Mouse (Mus musculus): Measurements from ENCODE around the gene Pptc7. TPM values are rescaled to one million over a fixed set of nuclear protein-coding genes. Genes with fewer than 3 reads are reported as not detected.
A peak's percentile ranks its signal among the peaks of the same experiment; 100 is the strongest.

The Pptc7 gene
- polyA plus RNA-seq, 1 experiment from 2014 or later = 6.5 TPM

GRCm38 (mm10) chr5:122249281-122249680 lies 34.9 kb upstream of the Pptc7 start:
- 92% methylated on average over 4 of the region's 4 CpGs for WGBS
- no peak overlapping the region for H3K4me3 ChIP-seq
- no peak overlapping the region for H3K27ac ChIP-seq
- H3K9me3 ChIP-seq = no peaks in the 10 kb centered on the region
- peaks cover 9% of the 10 kb centered on the region for H3K4me1 ChIP-seq (replicated peaks)
- no peaks in the 10 kb centered on the region for H3K27me3 ChIP-seq (ENCODE audit: insufficient read depth, poor library complexity, severe bottlenecking)
- DNase-seq (ENCODE audit: low spot score) = no peak
- H3K36me3 ChIP-seq = peaks cover 86% of the 10 kb centered on the region

DNA sequence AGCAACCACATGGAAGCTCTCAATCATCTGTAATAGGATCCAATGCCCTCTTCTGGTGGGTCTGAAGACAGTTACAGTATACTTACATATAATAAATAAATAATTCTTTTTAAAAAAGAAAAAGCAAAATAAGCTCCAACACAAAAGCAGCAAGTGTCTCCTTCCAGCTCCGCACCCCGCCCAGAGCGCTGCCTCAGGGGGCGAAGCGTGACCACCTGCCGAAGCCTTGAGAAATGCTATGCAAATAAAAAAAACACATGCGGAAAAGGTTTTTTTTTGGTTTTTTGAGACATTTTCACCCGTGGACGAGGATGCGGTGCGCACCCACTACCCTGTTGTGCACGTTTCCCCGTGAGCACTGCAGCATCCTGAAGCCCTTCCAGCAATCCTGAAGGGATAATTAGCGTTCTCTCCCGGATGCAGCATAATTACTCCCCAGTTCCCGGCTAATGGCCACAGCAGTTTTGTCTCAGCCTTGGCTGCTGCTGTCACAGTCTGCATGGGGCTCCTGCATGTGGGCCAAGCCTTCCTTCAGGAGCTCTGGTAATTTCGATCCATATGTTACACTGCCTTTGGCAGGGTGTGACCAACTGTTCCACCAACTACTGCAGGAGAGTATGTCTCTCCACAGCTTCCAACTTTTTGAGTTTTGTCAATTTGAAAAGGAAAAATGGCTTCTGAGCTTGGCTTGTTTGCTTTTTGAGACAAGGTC lies 32.1 kb upstream of the Pptc7 start:
- H3K36me3 ChIP-seq = peaks cover 94% of the 10 kb centered on the region
- WGBS = 94% methylated on average over 17 of the region's 17 CpGs
- H3K4me3 ChIP-seq = no peak overlapping the region

GRCm38 (mm10) chr5:122258027-122258741 lies 26.0 kb upstream of the Pptc7 start:
- Histone ChIP-seq H3K36me3 (peaks cover 80% of the 10 kb centered on the region), H3K27ac (no peak overlapping the region), H3K27me3 (ENCODE audit: insufficient read depth, poor library complexity, severe bottlenecking) (no peaks in the 10 kb centered on the region), H3K4me3 (no peak overlapping the region), H3K9me3 (no peaks in the 10 kb centered on the region), H3K4me1 (replicated peaks) (peaks cover 25% of the 10 kb centered on the region)
- WGBS = 88% methylated on average over 6 of the region's 6 CpGs
- no peak for DNase-seq (ENCODE audit: low spot score)

More for the DNA sequence above, 32.1 kb upstream of the Pptc7 start:
- H3K9me3 ChIP-seq = no peaks in the 10 kb centered on the region
- H3K27ac ChIP-seq = no peak overlapping the region
- no peaks in the 10 kb centered on the region for H3K4me1 ChIP-seq (replicated peaks)
- DNase-seq (ENCODE audit: low spot score) = no peak
- H3K27me3 ChIP-seq (ENCODE audit: insufficient read depth, poor library complexity, severe bottlenecking) = no peaks in the 10 kb centered on the region

DNA sequence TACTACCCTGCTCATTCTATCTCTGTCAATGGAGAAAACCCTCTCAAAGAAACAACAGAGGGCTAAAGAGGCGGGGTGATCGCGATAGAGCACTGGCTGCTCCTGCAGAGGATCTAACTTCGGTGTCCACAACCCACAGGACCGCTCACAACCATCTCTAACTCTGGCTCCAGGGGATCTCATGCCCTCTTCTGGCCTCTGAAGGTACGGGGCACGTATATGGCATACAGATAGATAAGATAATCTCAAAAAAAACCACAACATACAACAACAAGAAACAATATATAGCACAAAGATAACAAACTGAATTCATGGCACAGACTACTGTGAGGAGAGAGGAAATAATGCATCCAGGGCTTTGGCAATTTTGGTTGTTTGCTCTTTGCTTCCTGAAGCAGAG lies 22.1 kb upstream of the Pptc7 start:
- peaks cover 33% of the 10 kb centered on the region for H3K4me1 ChIP-seq (replicated peaks)
- no peaks in the 10 kb centered on the region for H3K27me3 ChIP-seq (ENCODE audit: insufficient read depth, poor library complexity, severe bottlenecking)
- no peak overlapping the region for H3K27ac ChIP-seq
- peaks cover 43% of the 10 kb centered on the region for H3K36me3 ChIP-seq
- no peak for DNase-seq (ENCODE audit: low spot score)
- H3K9me3 ChIP-seq = no peaks in the 10 kb centered on the region
- 54% methylated on average over 7 of the region's 7 CpGs for WGBS
- no peak overlapping the region for H3K4me3 ChIP-seq

DNA sequence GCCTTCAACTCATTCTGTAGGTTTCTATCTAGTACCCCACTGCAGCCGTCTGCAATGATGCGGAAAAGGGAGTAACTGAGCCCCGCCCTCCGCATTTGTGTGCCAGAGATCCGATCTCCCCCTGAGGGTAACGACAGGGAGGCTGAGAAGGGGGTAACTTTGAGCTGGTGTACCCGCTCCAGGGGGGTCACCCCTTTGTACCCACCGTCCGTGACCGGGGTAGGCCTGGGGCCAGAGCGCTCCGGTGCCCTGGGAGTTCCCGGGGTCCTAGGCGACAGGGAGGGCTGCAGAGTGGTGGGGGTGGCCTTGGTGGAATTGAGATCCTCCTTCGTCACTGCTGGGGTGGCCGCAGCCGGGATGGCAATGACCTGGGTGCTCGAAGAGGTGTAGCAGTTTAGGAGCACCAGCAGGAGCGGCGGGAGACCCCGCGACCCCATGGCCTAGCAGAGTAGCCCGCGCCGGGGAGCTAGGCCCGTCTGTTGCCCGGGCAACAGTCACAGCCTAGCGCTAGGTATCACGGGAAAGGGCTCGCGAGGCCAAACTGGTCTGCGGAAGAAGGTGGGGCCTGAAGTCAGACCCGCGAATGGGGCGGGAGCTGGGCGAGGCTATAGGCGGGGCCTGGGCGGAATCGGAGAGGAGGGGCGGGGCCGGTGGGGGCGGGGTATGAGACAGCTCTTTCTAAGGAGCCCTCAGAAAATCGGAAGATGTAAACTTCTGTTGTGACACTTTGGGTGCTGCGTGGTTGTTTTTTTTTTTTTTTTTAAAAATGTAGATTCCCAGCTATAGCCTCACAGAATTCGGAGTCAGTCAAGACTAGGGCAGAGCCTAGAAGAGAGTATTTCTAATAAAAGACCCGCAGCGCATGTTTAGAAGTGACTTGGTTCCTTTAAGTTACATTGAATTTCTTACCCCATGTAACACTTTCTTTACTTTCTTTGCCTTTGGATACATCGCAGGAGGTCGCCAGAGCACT lies 19.9 kb upstream of the Pptc7 start, which contains the start of gene Tctn1:
Gene Tctn1 (minus strand): TSS at position 528 of the 973 bp plus-strand sequence.
- Histone ChIP-seq H3K27me3 (ENCODE audit: insufficient read depth, poor library complexity, severe bottlenecking) (no peaks in the 10 kb centered on the region), H3K36me3 (peaks cover 22% of the 10 kb centered on the region), H3K9me3 (no peaks in the 10 kb centered on the region), H3K4me1 (replicated peaks) (peaks cover 33% of the 10 kb centered on the region), H3K27ac (peak within 1 kb of the TSS; percentile 96), H3K4me3 (peak within 1 kb of the TSS; percentile 82)
- 2% methylated on average over 49 of the region's 49 CpGs for WGBS
- DNase-seq (ENCODE audit: low spot score) = peak; percentile 96

DNA sequence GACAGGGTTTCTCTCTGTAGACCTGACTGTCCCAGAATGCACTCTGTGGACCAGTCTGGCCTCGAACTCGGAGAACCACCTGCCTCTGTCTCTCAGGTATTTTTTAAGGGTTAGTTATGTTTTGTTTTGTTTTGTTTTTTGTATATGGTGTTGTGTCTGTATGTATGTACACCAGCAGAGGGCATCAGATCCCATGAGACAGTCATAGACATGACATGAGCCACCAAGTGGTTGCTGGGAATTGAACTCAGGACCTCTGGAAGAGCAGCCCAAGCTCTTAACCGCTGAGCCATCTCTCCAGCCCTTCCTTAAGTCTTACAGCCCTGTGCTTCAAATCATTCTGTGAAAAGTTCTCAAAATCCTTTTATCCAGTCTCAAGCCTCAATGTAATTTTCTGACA lies 19.0 kb upstream of the Pptc7 start:
- no peaks in the 10 kb centered on the region for H3K9me3 ChIP-seq
- H3K27ac ChIP-seq = no peak overlapping the region
- DNase-seq (ENCODE audit: low spot score) = no peak
- H3K4me3 ChIP-seq = no peak overlapping the region
- peaks cover 12% of the 10 kb centered on the region for H3K36me3 ChIP-seq
- peaks cover 33% of the 10 kb centered on the region for H3K4me1 ChIP-seq (replicated peaks)
- 72% methylated on average over 3 of the region's 3 CpGs for WGBS
- H3K27me3 ChIP-seq (ENCODE audit: insufficient read depth, poor library complexity, severe bottlenecking) = no peaks in the 10 kb centered on the region

GRCm38 (mm10) chr5:122265942-122266341 lies 18.2 kb upstream of the Pptc7 start:
- no peak for DNase-seq (ENCODE audit: low spot score)
- H3K36me3 ChIP-seq = peaks cover 5% of the 10 kb centered on the region; the same call in 1 of the 2 replicates
- no peaks in the 10 kb centered on the region for H3K27me3 ChIP-seq (ENCODE audit: insufficient read depth, poor library complexity, severe bottlenecking)
- H3K4me3 ChIP-seq = no peak overlapping the region
- no peak overlapping the region for H3K27ac ChIP-seq
- peaks cover 27% of the 10 kb centered on the region for H3K4me1 ChIP-seq (replicated peaks)
- no peaks in the 10 kb centered on the region for H3K9me3 ChIP-seq
- 90% methylated on average over 2 of the region's 2 CpGs for WGBS

DNA sequence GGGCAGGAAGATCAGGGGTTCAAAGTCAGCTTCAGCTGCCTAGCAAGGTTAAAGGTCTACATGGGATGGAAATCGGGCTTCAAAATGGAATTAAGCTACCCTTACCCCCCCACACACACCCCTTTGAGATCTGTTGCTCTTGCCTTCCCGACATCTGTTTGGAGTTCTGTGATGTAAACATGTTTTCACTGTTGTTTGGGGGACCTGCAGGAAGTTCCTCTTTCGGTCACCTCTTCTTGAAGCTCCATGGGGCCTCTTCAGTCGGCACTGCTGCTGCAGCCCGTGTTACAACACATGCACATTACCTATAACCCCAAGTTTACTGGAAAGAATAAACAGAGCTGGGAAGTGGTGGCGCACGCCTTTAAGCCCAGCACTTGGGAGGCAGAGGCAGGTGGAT lies 17.0 kb upstream of the Pptc7 start:
- H3K9me3 ChIP-seq = no peaks in the 10 kb centered on the region
- no peaks in the 10 kb centered on the region for H3K27me3 ChIP-seq (ENCODE audit: insufficient read depth, poor library complexity, severe bottlenecking)
- no peak for DNase-seq (ENCODE audit: low spot score)
- H3K27ac ChIP-seq = no peak overlapping the region
- H3K36me3 ChIP-seq = no peaks in the 10 kb centered on the region
- peaks cover 15% of the 10 kb centered on the region for H3K4me1 ChIP-seq (replicated peaks)
- no peak overlapping the region for H3K4me3 ChIP-seq
- 80% methylated on average over 7 of the region's 7 CpGs for WGBS

DNA sequence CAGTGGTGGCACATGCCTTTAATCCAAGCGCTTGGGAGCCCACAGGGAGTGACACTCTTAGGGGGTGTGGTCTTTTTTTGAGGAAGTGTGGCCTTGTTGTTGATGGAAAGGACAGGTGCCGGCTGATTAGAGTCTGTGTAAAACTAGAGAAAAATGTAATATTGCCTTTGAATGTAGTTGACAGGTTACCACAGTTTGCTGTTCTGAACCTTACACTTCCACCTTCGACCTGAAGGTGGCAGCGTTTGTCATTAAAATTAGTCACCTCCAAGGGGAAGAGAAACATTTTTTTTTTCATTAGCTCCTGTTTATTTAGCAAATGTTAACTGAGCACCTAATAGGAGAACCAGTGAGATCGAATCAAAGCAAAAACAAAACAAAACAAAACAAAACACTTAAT lies 16.3 kb upstream of the Pptc7 start:
- Histone ChIP-seq H3K27ac (no peak overlapping the region), H3K9me3 (no peaks in the 10 kb centered on the region), H3K36me3 (no peaks in the 10 kb centered on the region), H3K4me1 (replicated peaks) (peaks cover 11% of the 10 kb centered on the region), H3K27me3 (ENCODE audit: insufficient read depth, poor library complexity, severe bottlenecking) (no peaks in the 10 kb centered on the region), H3K4me3 (no peak overlapping the region)
- DNase-seq (ENCODE audit: low spot score) = peak; percentile 52
- 27% methylated on average over 5 of the region's 5 CpGs for WGBS

DNA sequence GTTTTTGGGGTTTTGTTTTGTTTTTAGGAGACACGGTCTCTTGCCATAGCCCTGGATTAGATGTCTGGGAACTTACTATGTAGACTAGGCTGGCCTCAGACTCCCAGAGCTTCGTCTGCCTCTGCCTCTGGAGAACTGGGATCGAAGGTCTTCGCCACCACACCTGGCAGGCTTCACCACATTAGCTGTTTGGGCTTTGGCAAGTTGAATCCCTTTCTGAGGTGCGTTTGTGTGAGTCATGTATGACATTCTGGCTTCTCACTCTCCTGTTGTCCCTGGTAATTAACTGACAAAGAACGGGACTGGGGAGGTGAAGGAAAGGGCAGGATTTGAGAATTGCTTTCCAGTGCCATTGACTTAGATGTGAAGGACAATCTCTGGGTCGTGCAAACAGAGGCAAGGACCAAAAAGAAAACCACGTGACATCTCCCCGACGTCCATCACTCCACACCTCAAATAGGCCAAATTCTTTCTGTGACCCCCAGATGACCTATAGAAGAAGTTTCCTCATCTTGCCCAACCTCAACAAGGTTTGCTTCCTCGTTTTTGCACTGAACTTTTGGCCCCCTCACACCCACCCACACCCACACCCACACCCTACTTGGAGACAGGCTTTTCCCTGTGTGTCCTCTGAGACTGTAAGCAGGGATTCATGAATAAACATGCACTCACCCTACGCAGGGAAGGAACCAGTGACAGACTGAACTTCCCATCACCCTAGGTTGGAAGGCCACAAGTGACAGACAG lies 15.1 kb upstream of the Pptc7 start:
- Histone ChIP-seq H3K27ac (no peak overlapping the region), H3K9me3 (no peaks in the 10 kb centered on the region), H3K36me3 (no peaks in the 10 kb centered on the region), H3K27me3 (ENCODE audit: insufficient read depth, poor library complexity, severe bottlenecking) (no peaks in the 10 kb centered on the region), H3K4me1 (replicated peaks) (no peaks in the 10 kb centered on the region; the same call in 1 of the 2 replicates), H3K4me3 (no peak overlapping the region)
- WGBS = 73% methylated on average over 12 of the region's 12 CpGs
- no peak for DNase-seq (ENCODE audit: low spot score)

GRCm38 (mm10) chr5:122272821-122273220 lies 11.3 kb upstream of the Pptc7 start:
- DNase-seq (ENCODE audit: low spot score) = no peak
- H3K4me3 ChIP-seq = no peak overlapping the region
- WGBS = 85% methylated on average over 5 of the region's 5 CpGs

DNA sequence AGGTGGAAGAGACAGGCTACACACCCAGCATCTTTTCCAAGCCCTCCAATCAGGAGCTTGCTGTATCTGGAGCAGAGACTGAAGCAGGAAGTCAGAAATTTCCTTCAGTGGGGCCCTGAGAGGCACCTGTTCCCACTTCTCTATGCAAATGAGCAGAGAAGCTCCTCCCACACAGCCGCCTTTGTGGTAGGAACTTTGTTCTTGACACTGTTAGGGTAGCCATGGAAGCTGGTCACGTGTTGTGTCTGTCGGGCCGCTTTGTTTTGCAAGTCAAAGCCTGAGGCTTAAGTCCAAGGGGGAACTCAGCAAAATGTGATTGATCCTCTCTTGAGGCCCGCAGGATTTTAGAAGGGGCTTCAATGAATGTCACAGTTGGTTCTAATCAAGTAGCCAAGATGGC lies 9.4 kb upstream of the Pptc7 start:
- Histone ChIP-seq H3K27me3 (ENCODE audit: insufficient read depth, poor library complexity, severe bottlenecking) (no peaks in the 10 kb centered on the region), H3K4me1 (replicated peaks) (peaks cover 13% of the 10 kb centered on the region), H3K36me3 (no peaks in the 10 kb centered on the region), H3K9me3 (no peaks in the 10 kb centered on the region), H3K4me3 (no peak overlapping the region), H3K27ac (peak overlapping the region; percentile 2)
- 23% methylated on average over 5 of the region's 5 CpGs for WGBS
- DNase-seq (ENCODE audit: low spot score) = peak; percentile 31

More at GRCm38 (mm10) chr5:122272821-122273220, 11.3 kb upstream of the Pptc7 start:
- Histone ChIP-seq H3K36me3 (no peaks in the 10 kb centered on the region), H3K4me1 (replicated peaks) (peaks cover 13% of the 10 kb centered on the region), H3K27me3 (ENCODE audit: insufficient read depth, poor library complexity, severe bottlenecking) (no peaks in the 10 kb centered on the region), H3K9me3 (no peaks in the 10 kb centered on the region), H3K27ac (no peak overlapping the region)
